Mouse (Mus musculus) urinary bladder, adult 18-20 months (tissue): ENCODE measurements around the gene Igdcc3.

ENCODE experiments used
- DNase-seq, 2 experiments: peaks; one replicate each; pipeline ENCODE4 v3.0.0; 2022; ENCODE audit warnings: low spot score in 2 of 2, mixed read lengths in 2 of 2

The Igdcc3 gene

DNA sequence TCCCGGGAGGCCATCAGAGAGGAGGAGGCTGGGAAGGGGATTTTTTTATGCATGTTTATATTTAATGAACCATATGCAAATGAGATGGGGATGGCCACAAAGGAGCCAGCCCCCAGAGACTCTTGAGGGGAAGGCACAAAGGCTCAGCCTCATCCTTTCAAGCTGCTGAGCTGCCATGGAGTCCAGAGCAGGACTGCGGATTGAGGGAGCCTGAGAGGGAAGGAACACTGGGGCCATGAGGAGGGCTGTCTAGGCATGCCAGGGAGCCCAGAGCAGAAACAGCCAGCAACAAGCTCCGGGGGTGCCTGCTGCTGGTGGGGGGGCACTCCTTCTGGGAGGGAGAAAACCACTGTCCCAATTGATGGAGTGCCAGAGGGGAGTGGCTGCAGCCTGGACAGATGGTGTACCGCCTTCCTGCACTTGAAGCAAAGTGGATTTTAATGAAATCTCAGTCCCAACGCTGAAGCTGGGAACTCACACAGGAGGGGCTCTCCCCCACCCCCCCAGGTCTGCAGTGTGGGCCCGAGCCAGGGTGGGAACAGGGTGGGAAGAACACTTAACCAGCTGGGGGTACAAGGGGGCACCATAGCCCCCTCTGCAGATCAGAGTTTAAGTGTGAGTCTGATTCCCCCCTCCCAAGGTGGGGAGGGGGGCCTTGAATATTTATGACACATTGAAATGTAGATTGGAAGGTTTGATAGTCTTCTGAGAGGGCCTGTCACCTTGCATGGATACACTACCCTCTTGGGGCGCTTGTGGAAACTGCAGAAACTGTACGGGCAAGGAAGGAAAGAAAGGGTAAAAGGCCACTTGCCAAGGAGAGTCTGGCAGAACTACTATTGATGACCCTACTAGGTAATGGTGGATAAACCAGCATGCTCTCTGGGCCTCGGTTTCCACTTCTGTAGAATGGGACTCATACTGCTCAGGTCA, 35.2 kb downstream of the Igdcc3 start:
- no peak for DNase-seq

DNA sequence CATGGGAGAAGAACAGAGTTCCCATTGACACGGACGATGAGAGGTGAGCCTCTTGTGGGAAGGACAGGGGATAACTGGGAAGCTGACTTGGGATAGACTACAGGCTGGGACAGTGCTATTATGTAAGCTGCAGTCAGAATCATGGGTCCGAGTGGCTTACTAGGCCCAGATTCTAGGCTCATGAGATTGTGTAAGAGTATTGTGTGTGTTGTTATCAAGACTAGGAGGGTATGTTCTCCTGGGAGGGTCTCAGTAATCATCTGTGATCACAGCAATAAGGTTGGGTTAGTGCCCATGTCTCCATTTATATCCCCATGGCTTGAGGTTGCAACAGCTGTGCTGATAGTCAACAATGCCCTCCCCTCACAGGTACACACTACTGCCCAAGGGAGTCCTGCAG, 36.5 kb downstream of the Igdcc3 start:
- no peak for DNase-seq

DNA sequence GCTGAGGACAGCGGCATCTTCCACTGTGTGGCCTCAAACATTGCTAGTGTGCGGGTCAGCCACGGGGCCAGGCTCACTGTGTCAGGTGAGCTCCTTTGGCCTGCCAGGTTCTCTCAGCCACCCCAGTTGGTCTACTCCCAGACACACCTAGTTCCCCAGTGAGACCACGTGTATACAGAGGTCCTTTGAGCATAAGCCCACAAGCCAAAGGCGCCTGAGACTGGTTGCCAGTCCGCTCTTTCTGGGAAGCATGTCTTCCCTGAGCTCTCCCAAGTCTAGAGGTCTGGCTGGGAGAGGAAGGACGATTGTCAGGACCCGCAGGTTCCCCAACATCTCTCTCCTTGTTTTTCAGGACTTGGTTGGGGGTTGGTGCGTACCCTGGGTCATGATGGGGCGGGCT, 36.9 kb downstream of the Igdcc3 start:
- DNase-seq: no peak

DNA sequence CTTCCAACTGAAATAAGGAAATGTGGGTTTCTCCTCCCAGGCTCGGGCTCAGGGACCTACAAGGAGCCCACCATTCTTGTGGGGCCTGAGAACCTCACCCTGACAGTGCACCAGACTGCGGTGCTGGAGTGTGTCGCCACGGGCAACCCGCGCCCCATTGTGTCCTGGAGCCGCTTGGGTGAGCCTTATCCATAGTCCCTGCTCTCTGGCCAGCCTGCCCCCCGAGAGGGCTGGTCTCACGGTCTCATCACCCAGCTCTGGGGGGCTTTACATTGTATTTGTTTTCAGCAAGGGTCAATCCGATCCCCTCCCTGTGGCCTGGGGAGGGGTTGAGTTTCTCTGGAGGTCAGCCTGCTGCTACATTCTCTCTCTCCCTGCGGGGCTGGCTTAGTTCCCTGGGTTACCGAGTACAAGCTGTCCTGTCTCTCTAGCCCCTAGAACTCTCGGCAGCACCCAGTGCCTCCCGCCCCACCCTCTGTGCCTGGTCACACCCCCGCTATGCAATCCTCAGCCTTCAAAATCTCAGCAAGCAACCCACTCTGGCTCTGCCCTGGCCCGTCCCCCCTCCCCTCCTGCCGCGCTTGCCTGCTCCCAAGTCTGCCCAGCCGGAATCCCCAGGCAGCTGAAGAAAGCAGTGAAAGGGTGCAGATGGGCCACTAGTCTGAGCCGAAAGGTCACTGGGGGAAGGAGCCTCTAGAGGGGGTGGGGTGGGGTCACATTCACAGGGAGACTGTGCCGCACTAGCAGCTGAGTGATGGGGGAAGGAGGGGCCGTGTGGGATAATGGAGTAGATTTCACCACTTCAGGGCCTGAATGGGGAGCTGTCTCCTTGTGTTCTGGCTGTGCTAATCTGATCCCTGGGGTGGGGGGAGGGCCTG, 37.6 kb downstream of the Igdcc3 start:
- no peak for DNase-seq

DNA sequence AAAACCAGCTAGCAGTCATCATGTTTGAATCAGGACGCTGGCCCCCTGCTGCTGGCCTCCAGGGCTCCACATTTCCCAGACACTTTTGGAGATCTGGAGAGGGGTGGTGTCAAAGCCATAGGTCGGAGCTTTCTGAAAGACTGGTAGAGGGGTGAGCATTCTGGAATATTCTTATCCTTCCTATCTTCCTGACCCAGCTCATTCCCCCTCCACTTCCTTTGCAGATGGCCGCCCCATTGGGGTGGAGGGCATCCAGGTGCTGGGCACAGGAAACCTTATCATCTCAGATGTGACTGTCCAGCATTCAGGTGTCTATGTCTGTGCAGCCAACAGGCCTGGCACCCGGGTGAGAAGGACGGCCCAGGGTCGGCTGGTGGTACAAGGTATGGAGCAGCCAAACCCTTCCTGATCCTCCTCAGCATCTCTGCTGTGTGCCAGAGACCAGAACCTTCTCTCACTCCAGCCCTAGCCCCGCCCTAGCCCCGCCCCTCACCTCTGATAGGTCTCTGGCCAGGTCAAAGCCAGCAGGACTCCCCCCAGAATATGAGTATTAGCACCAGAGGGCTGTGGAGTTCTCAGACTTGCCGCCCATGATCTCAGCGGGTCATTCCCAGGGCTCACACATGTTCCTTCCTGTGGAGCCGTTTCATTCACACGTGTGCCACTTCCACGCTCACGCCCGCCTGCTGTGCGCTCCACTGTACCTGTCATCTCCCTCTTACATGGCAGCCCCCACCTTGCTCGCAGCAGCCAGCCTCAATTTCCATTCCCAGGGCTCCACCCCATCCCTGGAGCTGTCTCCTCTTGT, 39.0 kb downstream of the Igdcc3 start:
- no peak for DNase-seq

GRCm38 (mm10) chr9:65188599-65188998, 47.6 kb downstream of the Igdcc3 start:
- peak; percentile 63 to 68 for DNase-seq

GRCm38 (mm10) chr9:65190306-65190705, 49.3 kb downstream of the Igdcc3 start:
- no peak for DNase-seq

GRCm38 (mm10) chr9:65191389-65191754, 50.4 kb downstream of the Igdcc3 start:
- DNase-seq: no peak

GRCm38 (mm10) chr9:65191755-65192469, 50.9 kb downstream of the Igdcc3 start:
- no peak for DNase-seq

GRCm38 (mm10) chr9:65193214-65193613, 52.2 kb downstream of the Igdcc3 start:
- no peak for DNase-seq

DNA sequence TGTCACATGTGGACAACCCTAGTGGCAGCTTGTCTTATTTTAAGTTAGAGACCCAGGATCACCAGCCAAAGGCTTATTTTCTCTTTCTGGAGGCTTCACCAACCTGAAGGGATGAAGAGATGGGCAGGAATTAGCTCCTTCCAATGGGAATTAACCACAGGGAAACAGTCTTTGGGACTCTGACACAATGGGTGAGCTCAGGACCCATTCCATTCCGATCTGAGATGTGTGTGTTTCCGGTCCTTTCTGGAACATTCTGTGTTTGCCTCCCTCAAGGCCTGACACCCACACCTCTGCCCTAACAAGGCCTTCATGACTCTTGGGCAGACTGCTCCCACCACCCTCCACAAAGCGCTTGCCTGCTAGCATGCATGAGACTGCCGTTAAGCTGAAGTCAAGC, 54.1 kb downstream of the Igdcc3 start, which contains the start of gene Parp16:
TSS of gene Parp16 (plus strand) at position 301 of the 400 bp plus-strand sequence.
- no peak for DNase-seq

GRCm38 (mm10) chr9:65195621-65195981, 54.6 kb downstream of the Igdcc3 start:
- DNase-seq: no peak

GRCm38 (mm10) chr9:65195982-65196737, 55.2 kb downstream of the Igdcc3 start:
- DNase-seq: no peak

DNA sequence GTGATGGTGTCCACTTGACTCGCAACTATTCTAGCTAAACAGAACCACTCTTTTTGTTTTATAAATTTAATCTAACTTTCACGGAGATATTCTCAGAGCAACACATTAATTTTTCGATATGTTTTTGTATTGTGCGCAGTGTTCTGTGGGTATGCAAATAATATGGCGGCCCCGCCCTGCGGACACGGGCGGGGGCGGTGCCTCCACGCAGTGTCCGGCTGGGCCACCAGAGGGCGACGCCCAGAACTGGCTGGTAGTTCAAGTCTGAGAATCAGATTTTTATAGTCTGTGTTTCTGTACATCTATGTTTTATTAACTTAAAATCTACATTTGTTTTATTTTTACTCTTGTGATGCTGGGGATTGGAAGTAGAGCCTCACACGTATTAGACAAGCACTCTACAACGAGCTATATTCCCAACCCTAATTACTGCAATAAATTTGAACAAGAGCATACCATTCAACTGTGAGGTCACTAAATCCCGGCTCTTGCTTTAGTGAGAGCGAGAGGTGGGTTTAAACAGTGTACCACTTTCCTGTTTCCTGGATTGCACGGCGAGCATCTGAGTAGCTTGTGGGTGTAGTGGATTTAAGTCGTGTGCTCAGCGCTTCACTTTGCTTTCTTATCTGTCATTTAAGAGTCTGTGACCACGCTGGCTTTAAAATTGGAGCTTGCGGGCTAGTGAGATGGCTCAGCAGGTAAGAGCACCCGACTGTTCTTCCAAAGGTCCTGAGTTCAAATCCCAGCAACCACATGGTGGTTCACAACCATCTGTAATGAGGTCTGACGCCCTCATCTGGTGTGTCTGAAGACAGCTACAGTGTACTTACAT, 56.0 kb downstream of the Igdcc3 start:
- peak; percentile 87 to 96 for DNase-seq

- DNase-seq: no peak
These were observed 56.8 kb downstream of the Igdcc3 start for GRCm38 (mm10) chr9:65197826-65198225.

GRCm38 (mm10) chr9:65199723-65200122, 58.7 kb downstream of the Igdcc3 start:
- DNase-seq: no peak

- peak in 1 of 2 experiments; percentile 55 for DNase-seq
These were observed 59.6 kb downstream of the Igdcc3 start for GRCm38 (mm10) chr9:65200606-65201005.

- DNase-seq: no peak
These were observed 60.0 kb downstream of the Igdcc3 start for GRCm38 (mm10) chr9:65201021-65201380.

GRCm38 (mm10) chr9:65201381-65202164, 60.6 kb downstream of the Igdcc3 start:
- DNase-seq: peak; percentile 58 to 67
